Mouse (Mus musculus) adrenal gland, adult 2 months (tissue): ENCODE data around the gene Tfpt. TPM values are rescaled to one million over a fixed set of nuclear protein-coding genes. Genes with fewer than 3 reads are reported as not detected.
"Not testable (repeated sequence)": the region's sequence is repeated elsewhere in the genome, so short reads cannot be mapped to it uniquely, and the experiment has no call there.

ENCODE experiments used
- DNase-seq: peaks from one replicate; pipeline ENCODE4 v3.0.0; 2021
- polyA plus RNA-seq: library from polyadenylated mRNA; depleted of rRNA; stranded (reverse); fragments of >200 nt; gene quantifications from 2 replicates; pipeline ENCODE4 v1.2.3, GENCODE M21; 2012
- total RNA-seq, 2 experiments: library from RNA; stranded (reverse); gene quantifications; 2 replicates each; pipeline ENCODE4 v1.2.3; 2021

Tfpt gene
- total and polyA plus RNA-seq, 3 experiments: 3.4 to 26.2 (median 24.1) TPM

DNA sequence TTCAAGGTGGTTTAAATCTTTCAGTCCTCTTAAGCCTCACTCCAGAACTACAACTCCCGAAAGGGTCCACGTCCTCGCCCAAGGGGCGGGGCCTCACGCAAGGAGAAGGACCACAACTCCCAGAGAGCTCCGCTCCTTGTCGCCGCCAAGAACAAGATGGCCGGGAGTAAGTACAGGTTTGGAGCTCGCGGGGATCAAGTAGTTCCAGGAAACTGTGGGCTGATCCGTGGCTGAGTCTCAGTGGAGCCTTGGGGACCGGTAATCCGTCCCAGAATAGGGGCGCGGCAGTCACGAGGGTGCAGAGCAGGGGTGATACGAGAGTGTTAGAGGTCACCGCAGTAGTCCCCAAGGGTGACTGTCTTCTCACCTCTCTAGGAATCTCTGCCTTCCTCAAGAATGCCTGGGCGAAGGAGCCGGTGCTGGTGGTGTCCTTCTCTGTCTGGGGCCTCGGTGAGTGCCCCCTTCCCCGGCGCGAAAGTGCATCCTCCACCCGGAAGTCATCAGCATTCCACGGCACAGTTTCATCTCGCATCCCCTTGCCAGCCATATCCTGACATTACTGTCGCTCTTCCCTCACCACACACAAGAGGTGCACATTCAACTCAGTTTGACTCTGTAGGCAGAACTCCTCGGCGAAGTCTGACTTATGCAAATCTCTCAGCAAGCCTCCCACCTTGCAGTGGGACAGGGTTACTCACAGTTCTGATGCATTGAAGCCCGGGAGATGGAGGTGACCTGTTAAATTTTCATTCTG is 12.3 kb downstream of the Tfpt start, which contains the start of gene Ndufa3:
Ndufa3 (plus strand) TSS at position 132 of the 754 bp plus-strand sequence.
- DNase-seq: peak; percentile 92

DNA sequence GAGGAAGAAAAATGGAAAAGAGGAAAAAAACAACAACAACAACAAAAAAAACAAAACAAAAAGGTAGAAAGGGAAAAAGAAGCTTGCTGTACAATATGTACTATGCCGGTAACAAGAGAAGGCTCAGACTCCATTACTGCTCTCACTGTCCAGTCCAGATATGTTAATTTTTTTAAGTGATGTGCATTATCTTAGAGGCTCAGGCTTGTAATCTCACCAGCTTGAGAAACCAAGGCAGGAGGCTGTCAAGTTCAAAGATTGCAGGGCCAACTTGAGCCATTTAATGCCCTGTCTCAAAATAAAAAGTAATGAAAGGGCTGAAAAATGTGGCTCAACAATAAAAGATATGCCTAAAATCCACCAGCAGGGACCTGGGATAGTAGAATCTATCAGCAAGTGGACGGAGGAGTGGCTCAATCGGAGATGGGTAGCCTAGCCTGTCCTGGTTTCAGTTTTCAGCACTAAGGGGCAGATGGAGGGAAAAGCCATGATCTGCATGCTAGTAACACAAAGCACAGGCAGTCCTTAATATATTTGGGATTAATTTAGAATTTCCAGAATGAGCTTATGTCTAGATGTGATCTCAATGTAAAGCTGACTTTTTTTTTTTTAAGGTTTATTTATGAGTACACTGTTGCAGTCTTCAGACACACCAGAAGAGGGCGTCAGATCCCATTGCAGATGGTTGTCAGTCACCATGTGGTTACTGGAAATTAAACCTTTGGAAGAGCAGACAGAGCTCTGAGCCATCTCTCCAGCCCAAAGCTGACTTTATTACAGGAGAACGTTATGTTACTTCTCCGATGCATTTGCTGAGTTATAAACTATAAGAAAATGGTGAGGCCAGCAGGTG is 13.1 kb downstream of the Tfpt start:
- DNase-seq: no peak

DNA sequence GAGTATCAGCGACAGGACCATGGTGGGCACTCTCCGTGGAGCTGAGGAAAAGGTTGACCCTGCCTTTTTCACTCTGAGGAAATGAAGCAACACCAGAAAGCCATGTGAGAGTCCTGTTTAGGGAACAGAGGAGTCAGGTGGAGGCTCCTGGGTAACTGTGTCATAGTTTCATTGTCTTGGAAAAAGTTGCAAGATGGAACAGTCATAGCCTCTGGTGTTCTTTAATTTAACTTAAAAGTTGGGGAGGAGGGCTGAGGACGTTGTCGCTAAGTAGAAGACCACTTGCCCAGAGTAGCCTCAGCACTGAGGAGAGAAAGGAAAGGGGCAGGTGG is 13.7 kb downstream of the Tfpt start, which contains the start of gene Oscar:
Oscar (minus strand) TSS at position 101 of the 332 bp plus-strand sequence.
- DNase-seq: no peak

DNA sequence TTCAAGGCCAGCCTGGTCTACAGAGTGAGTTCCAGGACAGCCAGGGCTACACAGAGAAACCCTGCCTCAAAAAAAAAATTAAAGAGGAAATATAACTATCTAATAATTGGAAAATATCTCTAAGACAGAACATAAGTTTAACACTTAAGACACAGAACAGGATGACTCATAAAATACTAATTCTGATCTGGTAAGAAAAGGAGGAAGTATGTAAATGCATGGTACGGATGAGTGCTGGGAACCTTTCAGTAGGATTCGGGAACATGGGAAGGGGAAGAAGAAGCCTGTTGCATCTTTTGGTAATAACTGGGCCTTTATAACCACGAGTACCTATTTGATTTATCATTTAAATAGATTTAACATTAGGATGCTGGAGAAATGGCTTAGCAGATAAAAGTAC is 15.7 kb downstream of the Tfpt start:
- no peak for DNase-seq

DNA sequence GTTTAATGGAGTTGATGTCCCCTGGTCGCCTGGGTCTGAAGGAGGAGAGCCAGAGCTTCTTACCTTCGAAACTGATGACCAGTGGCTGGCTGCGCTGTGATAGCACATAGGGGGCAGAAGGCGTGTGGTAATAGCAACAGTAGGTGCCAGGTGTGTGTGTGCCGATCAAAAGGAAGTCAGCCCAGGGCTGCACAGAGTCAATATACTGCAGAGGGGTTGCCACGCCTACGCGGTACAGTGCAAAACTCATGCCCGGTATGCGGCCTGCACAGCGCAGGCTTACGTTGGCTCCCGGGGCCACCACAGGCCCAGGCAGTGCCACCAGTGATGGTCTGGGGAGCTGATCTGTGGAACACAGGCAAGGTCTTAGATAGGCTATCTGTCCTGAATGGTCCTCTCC is 18.7 kb downstream of the Tfpt start:
- no peak for DNase-seq

DNA sequence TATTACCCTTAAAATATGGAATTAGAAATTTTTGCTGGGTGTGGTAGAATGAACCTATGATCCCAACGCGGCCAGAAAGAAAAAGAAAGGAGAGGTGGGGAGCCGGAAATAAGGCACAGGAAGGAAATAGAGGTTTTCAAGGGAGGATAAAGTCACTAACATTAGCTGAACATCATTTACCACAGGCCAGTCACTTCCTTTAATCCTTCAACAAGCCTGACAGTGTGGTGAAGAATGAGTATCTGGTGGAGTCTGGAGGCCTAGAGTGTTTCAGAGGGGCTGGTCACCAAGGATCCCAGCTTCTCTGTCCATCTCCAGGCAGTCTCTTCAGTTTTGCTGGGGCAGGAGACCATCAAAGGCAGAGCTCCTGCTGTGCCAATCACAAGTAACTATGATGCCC is 19.3 kb downstream of the Tfpt start:
- no peak for DNase-seq

DNA sequence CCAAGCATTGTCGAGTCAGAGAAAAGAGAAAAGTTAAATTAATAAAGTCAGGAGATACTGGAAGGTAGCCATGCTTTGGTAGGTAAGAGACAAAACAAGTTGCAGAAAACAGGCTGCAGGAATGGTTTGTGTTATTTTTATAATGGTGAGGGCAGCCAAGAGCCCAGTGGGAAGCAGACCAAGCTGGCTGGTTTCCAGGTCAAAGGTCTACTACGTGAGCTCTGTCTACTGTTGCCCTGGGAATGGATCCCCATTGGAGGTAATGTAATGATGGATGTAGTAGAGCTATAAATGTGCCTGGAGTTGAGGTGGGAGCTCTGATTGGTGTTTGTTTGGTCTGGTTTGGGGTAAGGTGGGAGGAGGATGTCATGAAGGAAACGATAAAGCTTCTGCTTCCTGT is 20.6 kb downstream of the Tfpt start:
- peak; percentile 57 for DNase-seq

DNA sequence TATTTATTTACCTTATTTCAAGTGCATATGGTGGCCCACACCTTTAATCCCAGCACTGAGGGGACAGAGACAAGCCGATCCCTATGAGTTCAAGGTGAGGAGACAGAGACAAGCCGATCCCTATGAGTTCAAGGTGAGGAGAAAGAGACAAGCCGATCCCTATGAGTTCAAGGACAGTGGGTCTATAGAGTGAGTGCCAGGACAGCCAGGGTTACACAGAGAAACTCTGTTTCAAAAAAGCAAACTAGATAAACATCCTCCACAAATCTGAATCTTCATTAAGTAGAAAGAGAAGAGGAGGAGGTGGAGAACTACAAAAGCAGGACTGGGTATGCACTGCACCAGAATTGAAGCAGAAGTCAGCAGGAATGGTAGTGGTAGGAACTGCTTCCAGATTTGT is 21.1 kb downstream of the Tfpt start:
- DNase-seq: no peak

DNA sequence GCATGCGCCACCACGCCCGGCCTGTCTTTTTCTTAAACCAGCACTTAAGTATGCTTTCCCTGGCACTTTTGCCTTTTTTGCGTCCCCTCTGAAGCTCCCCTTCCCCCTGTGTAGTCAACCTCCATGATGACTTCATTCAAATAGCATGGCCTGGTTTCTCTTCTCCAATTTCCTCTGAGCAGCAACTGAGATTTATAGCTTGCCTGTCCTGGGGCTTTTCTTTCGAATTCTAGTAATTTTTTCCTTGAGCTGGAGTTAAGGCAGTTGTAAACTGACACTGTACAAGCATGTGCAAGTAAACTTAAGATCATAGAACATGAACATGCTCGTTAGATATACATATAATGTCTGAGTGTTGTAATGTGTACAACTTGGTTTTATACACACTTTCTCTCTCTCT is 22.3 kb downstream of the Tfpt start:
- DNase-seq: no peak

DNA sequence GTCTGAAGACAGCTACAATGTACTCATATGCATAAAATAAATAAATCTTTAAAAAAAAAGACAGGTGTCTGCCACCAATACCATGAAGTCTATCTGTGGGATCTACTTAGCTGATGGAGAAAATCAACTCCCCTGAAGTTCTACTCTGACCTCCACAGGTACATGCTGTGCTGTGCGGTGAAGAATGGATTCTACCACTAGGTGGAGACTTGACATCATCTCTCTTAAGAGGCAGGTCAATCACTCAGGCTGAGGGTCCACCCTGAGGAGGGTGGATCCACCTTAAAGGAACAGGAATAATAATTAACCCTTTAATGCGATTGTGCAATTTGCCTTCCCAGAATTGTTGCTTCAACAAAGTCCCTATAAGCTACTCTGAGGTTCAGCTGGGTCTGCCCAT is 22.9 kb downstream of the Tfpt start:
- DNase-seq: no peak

DNA sequence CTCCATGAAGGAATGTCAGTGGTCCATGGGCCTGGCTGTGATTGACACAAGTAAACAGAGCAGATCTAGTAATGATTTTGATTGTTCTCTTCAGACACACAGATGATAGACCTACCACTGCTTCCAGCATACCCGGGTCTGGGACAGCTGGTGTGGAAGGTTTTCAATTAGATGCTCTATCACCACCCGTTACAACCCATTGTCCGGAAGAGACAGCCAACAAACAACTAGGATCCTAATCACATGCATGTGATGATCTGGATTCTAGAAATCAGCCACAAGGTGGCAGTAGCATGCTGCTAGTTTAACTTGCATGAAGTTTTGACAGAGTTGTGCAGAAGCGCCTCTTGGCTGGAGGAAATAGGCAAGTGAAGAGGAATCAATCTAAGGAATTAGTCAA is 28.6 kb downstream of the Tfpt start:
- DNase-seq: peak; percentile 67

DNA sequence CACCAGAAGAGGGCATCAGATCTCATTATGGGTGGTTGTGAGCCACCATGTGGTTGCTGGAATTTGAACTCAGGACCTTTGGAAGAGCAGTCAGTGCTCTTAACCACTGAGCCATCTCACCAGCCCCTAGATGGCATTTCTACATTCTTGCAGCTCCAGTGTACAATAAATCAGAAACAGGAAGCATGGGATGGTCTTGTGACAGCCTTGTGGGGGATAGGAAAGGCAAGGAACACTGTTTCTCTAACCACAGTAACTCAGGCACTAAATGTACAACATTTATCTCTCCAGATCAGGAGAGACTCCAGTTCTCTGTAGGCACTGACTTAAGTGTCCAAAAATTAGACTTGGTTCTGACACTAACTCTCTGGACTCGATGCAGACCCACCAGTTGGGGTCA is 32.0 kb downstream of the Tfpt start:
- not testable (repeated sequence) for DNase-seq

DNA sequence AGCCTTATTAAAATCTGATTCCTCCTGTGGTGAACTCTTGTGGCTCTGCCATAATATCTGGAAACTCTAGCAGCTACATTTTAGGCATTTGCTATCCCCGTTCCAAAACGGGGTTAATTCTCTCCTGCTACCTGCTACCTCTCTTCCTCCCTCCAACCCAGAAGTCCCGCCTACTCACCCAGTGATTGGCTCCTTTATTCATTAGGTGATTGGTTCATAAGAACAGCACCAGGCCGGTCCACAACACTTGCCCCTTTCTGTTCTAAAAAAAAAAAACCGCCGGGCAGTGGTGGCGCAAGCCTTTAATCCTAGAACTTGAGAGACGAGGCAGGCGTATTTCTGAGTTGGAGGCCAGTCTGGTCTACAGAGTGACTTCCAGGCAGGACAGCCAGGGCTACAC is 34.6 kb downstream of the Tfpt start:
- DNase-seq: peak; percentile 46

DNA sequence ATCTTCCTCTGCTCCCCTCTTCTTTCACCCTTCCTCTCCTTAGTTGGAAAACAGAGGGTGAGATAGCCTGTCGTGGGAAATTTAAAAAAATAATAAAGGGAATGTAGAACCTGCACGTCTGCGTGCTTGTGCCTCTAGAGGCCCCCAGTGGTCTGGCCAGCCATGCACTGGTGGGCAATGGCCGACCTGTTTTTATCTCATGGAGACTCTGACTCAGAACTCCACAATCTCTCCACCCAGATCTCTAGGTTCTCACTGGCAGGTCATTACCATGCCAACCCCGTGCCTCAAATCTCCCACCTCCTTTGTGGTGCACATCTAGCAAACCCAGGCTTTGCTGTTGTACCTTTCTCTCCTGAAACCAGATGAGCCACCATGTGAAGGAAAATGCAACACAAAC is 35.0 kb downstream of the Tfpt start:
- DNase-seq: no peak

DNA sequence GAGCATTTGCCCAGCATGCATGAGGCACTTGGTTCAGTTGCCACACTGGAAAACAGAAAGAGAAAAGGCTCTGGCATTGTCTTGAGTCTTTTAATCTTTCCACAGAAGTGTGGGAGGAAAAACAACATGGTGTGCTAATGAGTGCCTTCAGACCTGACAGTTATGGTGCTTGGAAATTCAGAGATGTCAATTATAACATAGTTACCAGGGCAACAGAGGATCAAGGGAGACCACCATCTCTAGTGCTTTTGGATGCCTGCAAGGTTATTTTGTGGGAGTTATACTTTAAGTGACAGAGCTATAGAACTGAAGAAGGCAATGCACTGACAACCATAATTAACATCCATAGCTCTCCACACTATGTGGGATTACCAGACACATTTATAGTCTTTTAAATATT is 35.9 kb downstream of the Tfpt start:
- no peak for DNase-seq

DNA sequence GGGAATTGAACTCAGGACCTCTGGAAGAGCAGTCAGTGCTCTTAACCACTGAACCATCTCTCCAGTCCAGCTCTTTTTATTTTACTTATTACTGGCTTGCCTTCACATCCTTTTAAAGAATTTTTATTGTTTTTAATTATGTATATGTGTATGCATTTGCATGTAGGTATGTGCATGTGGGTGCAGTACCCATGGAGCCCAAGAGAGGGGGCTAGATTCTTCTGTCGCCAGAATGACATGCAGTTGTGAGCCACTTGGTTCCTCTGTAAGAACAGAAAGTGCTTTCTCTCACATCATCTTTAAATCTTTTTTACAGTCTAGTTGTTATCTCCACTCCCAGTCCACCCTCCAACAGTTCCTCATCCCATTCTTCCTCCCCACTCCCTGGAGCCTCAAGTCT is 38.2 kb downstream of the Tfpt start:
- DNase-seq: no peak

DNA sequence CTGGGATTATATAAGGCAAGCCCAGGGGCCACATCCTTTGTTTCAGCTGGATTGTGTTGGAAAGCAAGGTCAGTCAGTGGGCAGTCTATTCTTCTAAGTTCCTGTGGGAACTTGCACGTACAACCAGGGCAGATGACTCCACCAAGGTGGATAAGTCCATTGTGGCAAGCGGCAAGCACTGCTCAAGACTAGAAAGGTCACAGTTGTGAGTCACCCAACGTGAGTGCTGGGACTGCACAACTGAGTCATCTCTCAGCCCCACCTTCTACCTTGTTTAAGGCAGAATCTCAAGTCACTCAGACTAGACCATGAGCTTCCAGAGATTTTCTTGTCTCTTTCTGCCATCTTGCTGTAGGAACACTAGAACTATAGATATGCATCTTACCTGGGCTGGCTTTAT is 39.2 kb downstream of the Tfpt start:
- peak; percentile 49 for DNase-seq

DNA sequence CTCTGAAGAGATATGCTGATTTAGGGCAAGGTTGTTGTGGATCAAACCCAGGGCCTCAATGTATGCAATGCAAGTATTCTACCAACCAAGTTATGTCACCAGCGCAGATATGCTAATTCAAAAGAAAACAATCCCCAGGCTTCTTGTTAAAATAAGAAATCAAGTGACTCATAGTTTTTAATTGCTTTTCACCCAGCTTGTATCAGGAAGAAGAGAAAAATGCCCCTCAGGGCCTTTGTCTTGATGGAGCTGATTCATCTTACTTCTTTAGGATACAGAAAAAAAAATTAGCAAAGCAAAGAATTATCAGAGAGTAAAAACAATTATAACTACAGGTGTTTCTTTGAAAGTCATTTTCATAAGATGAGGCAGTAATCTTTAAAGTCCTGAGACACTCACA is 42.4 kb downstream of the Tfpt start:
- no peak for DNase-seq

DNA sequence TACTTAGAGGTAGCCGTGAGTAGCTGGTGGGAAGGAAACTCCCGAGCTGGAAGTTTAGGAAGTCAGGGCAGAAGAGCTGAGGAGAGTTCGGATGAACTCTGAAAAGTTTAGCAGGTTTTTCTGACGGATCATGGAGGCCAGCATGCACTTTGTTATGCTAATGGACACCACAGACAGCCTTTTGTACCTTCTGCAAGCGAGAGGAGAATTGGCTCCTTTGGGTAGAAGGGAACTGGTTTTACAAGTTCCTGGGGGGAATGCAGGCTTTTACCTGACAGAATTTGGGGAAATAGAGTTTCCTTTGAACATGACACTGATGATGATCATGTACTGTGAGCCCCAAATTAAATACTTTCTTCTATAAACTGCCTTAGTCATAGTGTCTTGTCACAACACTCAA is 43.5 kb downstream of the Tfpt start:
- DNase-seq: no peak

DNA sequence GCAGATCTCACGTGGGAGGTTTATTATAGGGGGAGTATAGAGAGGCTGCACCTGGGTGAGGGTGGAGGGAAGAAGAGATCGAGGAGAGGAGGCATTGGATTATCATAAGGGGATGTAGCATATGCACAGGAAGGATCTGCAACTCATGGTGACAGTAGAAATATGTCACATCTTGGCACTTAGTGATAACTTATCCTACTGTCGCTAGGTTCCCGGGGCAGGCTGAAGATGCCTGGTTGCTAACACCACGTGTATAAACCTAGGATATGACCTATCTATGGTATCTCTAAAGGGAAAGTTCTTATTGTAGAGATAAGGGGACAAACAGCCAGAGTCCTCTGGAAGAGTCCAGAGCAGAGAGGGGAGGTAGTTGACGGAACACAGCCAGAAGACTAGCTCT is 44.0 kb downstream of the Tfpt start:
- no peak for DNase-seq

DNA sequence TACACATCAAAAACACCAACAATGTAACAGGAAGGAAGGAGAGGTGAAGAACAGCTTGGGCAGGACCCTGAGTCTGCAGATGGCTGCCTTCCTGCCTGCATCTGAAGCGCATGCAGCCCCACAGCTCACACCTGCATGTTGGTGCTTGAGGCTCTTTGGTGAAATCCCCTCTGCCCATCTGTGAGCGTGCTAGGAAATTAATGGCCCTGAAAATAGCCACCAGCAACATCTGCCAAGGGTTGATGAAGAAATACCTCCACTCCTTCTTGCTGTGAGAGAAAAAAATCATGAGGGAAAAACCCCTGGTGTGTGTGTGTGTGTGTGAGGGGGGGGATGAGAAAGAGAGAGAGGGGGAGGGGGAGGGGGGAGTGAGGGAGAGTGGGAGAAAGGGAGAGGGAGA is 49.7 kb downstream of the Tfpt start:
- DNase-seq: no peak

DNA sequence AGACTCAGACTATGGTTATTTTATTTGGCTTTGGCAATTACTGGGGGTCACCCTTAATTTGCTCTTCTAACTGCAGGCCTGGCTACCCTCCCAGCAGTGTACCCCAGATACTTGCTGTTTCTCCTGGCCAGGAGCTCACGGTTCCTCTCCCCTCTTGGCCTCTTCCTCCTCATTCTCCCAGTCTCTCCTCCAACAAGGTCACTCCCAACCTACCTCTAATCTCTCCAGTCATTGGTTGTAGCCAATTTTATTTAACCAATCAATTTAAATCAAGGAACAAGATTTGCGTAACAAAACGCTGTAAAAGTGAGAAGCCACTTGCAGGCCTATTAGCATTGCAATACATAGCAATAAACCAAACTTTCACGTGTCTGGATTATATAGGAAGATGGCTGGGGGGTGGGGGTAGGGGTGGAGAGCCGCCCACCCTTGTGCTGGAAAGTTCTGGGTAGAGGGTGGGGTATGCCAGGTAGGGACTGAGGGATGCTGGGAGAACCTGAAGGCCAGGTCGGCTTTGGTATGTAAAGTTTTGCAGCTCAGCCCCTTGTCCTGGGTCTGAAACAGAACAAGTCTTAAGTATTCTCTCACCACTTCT is 50.7 kb downstream of the Tfpt start:
- DNase-seq: no peak

DNA sequence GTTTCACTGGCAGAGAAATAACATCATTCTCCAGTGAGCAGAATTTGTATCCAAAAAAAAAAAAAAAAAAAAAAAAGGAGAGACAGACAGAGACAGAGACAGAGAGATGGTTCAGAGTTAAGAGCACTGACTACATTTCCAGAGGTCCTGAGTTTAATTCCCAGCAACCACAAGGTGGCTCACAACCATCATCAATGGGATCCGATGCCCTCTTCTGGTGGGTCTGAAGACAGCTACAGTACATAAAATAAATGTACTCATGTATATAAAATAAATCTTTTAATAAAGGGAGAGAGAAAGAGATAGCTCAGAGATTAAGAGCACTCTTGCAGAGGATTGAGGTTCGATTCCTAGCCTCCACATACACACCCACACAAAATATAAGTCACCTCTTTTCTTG is 51.5 kb downstream of the Tfpt start:
- DNase-seq: no peak
